Comparison of ENCODE assay signal across 9 mouse cellular contexts in genomic region chr17:90007438-90008109, GRCm38 (mm10).
DNase-seq lines count a peak whose midpoint lies in the region; ATAC-seq lines count a peak whose summit lies in the region.
"Had no signal": no experiment of that assay in that cellular context is flagged by ENCODE, and none has a peak within 500 bp of the region (broad histone marks: within the 10 kb centered on the region; RNA-seq: fewer than 3 reads in every experiment).

No protein-coding gene starts in this region.

- H3K4me2 ChIP-seq in midbrain, embryonic 11.5 days, result no peak overlapping the region
- peak overlapping the region; percentile 41 for H3K4me2 ChIP-seq in heart, embryonic 16.5 days (ENCODE audit: low read depth, low read length)

- no peak for ATAC-seq in midbrain, embryonic 11.5 days (ENCODE audit: low FRiP score)
- ATAC-seq in heart, embryonic 16.5 days (replicated peaks; ENCODE audit: extremely low read depth, insufficient read depth, low FRiP score), result peak; percentile 76

- no peaks in the 10 kb centered on the region for H3K4me1 ChIP-seq in midbrain, embryonic 11.5 days (ENCODE audit: control insufficient read depth, insufficient read depth, low read length)
- no peaks in the 10 kb centered on the region for H3K4me1 ChIP-seq in midbrain, embryonic 10.5 days
- peaks cover 3% of the 10 kb centered on the region; the same call in 1 of the 2 replicates for H3K4me1 ChIP-seq in heart, embryonic 16.5 days (ENCODE audit: control insufficient read depth, insufficient read depth, low read length)

- H3K27ac ChIP-seq in midbrain, embryonic 11.5 days (ENCODE audit: low read depth, low read length), result no peak overlapping the region
- no peak overlapping the region for H3K27ac ChIP-seq in midbrain, embryonic 10.5 days (replicated peaks)
- H3K27ac ChIP-seq in heart, embryonic 16.5 days (ENCODE audit: low read length), result no peak overlapping the region
- H3K27ac ChIP-seq: heart, adult 2 months had no signal

- no peaks in the 10 kb centered on the region for H3K27me3 ChIP-seq in midbrain, embryonic 11.5 days (ENCODE audit: control insufficient read depth, insufficient read depth, low read length)
- no peaks in the 10 kb centered on the region for H3K27me3 ChIP-seq in midbrain, embryonic 10.5 days (ENCODE audit: low read depth, poor library complexity, severe bottlenecking)
- no peaks in the 10 kb centered on the region for H3K27me3 ChIP-seq in heart, embryonic 16.5 days (ENCODE audit: control insufficient read depth, insufficient read depth, low read length)

- H3K9me3 ChIP-seq in midbrain, embryonic 11.5 days (ENCODE audit: control insufficient read depth, low read length), result no peaks in the 10 kb centered on the region
- no peaks in the 10 kb centered on the region for H3K9me3 ChIP-seq in midbrain, embryonic 10.5 days (replicated peaks)
- H3K9me3 ChIP-seq in heart, embryonic 16.5 days (replicated peaks; ENCODE audit: control insufficient read depth, low read length), result 0 out of 2 replicates have a peak, but pooled peaks cover 3% of the 10 kb centered on the region

- no peak overlapping the region for H3K9ac ChIP-seq in midbrain, embryonic 11.5 days (ENCODE audit: low read length)
- no peak overlapping the region for H3K9ac ChIP-seq in heart, embryonic 16.5 days (ENCODE audit: low read length)

- WGBS in midbrain, embryonic 11.5 days, result 62% methylated on average over 5 of the region's 5 CpGs
- 63% methylated on average over 5 of the region's 5 CpGs for WGBS in midbrain, embryonic 10.5 days
- WGBS in heart, embryonic 16.5 days, result 26% methylated on average over 5 of the region's 5 CpGs

- no peak overlapping the region for H3K4me3 ChIP-seq in midbrain, embryonic 11.5 days (ENCODE audit: low read depth, low read length)
- H3K4me3 ChIP-seq in midbrain, embryonic 10.5 days, result no peak overlapping the region
- H3K4me3 ChIP-seq in heart, embryonic 16.5 days (ENCODE audit: low read length), result no peak overlapping the region
- H3K4me3 ChIP-seq: heart, adult 2 months had no signal

- H3K36me3 ChIP-seq in midbrain, embryonic 11.5 days (ENCODE audit: control insufficient read depth, insufficient read depth, low read length), result no peaks in the 10 kb centered on the region
- H3K36me3 ChIP-seq in midbrain, embryonic 10.5 days, result no peaks in the 10 kb centered on the region
- H3K36me3 ChIP-seq in heart, embryonic 16.5 days (ENCODE audit: control insufficient read depth, insufficient read depth), result no peaks in the 10 kb centered on the region

- DNase-seq in adrenal gland, adult 2 months, result peak; percentile 3
- no peak for DNase-seq in adrenal gland, adult 8-10 months
- DNase-seq in midbrain, embryonic 11.5 days (ENCODE audit: low spot score, missing footprints), result peak; percentile 6
- no peak for DNase-seq in midbrain, embryonic 10.5 days (ENCODE audit: low spot score)
- DNase-seq in right cerebral cortex, adult 2 months (ENCODE audit: low spot score in 2 of 2), result peak; percentile 16 to 26
- DNase-seq in ovary, adult 18-20 months (ENCODE audit: low spot score), result no peak
- DNase-seq in thymus, postnatal 0 days (ENCODE audit: low spot score), result no peak

Comparison
In these comparisons a context has a peak if more than half of its experiments do, and no peak if none do; other contexts are left out.
1. DNase-seq: peak in adrenal gland, adult 2 months (single experiment), midbrain, embryonic 11.5 days (single experiment) and right cerebral cortex, adult 2 months (2 of 2); none in adrenal gland, adult 8-10 months (single experiment), midbrain, embryonic 10.5 days (single experiment), ovary, adult 18-20 months (single experiment) and thymus, postnatal 0 days (single experiment).